Mouse (Mus musculus) right cerebral cortex, postnatal 36 days (tissue): ENCODE measurements at regions not wholly inside any gene's neighbourhood (a gene's known extent, or its start where the extent isn't known, plus 50 kb on each side); places are given as distances from the start of the nearest gene placed in this dataset.

Experiments
- DNase-seq, 2 experiments: peaks; one replicate each; pipeline ENCODE4 v3.0.0; 2022; ENCODE audit warnings: low spot score in 2 of 2, mixed read lengths in 1 of 2

DNA sequence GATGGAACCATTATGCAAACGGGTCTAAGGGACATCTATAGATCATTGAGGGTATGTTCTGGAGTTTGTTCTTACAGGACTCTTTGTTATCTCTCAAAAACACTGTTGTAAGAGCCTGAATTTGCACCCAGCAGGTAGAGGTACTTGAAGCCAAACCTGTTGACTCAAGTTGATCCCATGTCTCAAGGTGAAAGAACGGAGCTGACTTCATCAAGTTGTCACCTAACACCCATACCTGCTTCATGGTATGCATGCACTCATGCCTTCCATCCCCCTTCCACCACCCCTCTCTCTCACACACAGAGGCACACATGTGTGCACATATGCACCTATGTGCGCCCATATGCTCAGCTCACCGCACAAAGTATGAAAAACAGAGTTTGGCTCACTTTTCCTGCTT is 189.0 kb downstream of the Ttll7 start:
- no peak for DNase-seq

DNA sequence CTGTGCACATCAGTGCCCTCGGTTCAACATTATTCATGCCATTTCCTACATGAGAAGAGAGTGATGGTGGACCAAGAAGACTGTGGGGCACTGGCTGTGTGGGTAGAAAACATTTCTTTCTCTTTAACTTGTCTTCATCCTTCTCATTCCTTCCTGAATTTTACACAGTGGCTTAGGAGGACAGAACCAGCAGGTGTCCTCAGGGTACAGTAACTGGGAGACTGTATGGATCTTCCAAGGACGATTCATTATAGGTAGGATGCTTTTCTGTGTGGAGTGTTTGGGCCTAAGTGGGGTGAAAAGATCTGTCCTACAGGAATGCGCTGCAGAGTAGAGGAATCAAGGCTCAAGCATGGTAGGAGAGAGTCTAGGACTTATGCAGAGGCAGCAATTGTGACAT is 190.7 kb downstream of the Ttll7 start:
- DNase-seq: no peak

DNA sequence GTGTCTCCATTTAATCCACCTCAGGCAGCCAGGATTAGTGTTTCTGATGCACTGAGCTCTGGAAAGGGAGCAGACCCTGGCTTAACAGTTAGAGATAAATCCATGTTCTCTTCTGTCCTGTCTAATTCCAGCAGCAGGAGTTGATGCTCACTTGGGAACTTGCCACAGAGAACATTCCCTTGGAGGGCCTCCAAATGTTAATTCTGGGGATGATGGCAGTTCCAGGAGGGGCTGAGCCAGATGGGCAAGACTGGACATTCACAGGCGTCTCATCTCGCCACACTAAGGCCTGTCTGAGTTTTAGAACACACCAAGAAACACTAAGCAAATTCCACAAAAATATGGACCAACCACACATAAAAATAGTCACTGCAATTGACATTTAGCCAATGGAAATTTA is 194.5 kb downstream of the Ttll7 start:
- no peak for DNase-seq

DNA sequence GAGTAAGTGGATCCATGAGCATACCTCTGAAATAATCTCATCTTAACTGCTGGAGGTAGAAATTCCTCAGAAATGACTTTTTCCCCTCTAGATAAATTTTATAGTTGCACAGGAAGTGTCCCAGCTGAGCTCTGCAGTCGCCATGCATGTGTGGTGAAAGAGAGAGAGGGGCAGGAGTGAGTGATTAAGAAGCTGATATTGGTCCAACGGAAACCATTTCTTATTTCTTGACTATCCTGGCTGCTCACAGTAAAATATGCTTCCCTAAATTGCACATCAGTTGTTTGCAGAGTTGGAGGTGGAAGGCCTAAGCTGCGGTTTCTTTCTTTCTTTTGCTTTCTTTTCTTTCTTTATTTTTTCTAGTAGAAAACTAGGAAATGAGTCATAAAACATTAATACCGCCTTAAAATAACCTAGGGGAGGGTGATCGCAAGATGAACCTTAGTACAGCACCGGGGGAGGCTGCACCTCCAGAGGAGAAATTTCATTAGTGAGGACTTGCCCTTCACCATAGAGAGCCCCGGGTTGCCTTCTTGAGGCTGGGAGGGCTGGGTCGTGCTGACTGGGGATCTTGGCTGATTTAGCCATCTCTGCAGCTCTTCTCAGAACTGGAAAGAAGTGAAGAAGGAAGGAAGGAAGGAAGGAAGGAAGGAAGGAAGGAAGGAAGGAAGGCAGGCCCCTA is 202.1 kb downstream of the Ttll7 start:
- DNase-seq: no peak

DNA sequence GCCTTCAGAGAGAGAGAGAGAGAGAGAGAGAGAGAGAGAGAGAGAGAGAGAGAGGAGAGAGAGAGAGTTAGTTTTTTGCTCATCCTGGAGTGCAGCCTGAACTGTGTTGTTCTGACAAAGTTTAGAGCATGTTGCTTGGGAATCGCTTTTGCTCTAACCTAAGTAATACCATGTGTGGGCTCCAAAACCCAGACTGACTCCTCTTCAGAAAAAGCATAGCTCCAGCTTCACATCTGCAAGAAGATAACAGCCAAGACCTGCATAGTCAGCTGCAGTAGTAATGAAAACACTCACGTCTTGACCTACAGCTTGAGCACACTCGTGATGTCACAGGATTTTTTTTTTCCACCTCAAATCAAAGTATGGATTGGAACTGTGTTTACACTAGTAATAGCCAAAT is 205.7 kb downstream of the Ttll7 start:
- no peak for DNase-seq

DNA sequence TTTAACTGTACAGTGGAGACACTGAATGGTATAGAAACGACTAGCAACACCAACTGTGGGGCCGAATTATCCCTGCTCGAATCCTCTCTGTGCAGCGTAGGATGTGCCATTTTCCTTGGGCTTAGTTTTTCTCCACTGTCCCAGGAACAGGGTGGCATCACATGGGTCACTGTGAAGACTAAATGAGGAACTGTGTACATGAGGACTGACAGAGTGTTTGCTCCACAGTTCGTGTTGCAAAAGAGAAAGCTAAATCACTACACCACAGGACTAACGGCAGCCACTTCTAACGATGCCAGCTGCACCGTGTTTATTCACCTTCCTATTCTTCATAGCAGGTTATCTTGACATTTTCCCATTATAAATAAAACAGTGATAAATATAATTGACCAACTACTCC is 208.5 kb downstream of the Ttll7 start:
- no peak for DNase-seq

DNA sequence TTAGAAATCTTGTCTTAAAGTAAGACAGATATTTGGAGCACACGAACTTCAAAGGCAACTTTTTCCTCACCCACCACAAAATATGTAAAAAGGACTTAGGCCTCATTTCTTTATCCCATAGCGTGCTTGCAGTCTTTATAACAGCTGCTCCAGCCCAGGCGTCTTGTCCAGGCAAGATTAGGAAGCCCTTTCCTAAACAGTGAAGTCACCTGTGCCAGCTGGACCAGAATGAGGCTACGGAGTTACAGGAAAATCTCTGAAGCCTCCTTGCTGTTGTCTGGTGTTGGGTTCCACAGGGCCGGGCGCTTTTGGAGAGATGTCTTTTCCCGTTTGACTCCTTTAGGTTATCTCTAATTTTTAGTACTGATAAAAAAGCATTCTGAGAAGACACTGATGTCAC is 210.3 kb downstream of the Ttll7 start:
- no peak for DNase-seq

DNA sequence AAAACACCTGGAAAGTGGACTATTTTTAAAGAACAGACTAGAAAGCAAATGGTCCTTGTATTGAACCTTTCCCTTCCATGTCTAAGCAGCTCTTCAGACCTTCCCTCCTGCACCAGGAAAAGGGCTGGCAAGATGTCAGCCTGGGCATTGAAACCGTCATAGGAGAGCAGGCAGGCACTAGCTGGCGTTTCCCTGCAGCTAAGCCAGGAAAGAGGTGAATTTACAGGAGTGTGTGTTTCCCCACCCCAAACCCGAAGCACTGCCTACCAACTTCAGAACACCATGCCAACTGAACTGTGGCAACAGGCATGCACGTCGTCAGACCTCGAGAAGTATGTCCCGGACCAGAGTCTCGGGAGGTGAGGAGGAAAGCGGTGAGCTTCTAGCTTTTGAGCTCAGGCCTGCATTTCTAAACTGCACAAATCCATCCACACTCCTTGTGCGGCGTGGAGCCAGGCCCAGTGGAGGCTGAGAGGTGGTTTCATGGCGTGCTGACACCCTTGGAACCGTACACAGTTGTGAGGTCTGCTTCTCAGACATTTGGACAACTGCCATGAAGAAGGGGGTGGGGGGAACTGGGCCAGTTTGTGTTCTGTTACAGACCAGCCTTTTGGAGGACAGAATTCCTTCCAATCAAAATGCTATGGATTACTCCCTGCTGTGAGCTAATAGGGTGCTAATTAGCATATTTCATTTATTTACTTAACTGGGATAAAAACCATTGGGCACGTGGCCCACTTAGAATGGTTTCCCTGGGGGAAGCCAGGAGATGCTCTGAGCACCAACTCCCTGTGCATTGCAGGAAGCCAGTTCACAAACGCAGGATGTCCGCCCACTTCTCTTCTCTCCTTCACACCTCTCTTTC is 211.6 kb downstream of the Ttll7 start:
- DNase-seq: peak; percentile 11 to 36

DNA sequence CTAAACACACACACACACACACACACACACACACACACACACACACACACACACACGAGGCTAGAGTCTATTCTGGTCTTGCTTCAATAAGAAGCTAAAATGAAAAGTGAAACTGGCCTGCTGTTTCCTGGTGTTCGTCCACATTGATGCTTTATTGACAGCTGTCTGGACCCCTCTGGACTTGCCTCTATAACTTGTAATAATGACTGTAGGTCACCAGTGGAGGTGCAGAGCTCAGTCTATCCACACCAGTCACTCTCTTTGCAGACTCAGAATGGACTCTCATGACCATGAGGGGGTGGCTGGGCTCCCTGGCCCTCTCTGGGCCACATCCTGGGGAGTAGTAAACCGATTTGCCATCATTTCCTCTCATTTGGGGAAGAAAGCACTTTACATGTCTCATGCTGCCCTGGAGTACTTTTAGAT is 212.3 kb downstream of the Ttll7 start:
- DNase-seq: no peak

DNA sequence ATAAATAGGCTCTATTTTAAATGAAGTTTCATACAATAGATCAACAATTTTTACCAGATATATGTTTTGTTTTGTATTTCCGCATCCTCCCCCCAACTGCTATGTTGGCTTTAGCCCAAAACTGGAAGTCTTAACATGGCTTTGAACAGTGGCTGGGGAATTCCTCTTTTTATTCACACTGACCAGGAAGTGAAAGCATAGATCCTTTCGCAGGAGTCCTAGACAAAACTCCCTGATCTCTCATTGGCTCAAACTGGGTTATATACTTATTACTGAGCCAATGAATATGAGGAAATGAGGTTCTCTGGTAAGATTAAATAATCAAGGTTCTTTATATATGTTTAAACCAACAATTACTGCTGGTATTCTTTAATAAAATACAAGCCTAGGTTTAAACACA is 218.8 kb downstream of the Ttll7 start:
- DNase-seq: no peak

DNA sequence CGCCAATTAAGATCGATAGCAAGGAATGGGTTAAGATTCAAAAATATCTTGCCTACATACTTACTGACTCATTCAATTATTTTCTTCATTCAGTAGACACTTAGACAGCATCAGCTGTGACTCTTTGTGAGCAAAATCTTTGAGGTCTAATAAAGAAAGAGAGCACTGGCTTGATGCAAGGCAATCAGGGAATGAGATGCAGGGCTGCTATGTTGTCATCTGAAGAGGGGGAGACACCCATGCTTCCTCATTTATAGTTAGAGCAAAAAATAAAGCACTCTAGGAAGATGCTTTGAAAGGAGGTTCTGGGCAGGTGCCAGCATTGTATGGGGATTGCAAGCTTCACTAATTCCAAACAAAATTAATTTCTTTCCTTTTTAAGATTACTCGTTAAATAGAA is 228.0 kb downstream of the Ttll7 start:
- no peak for DNase-seq

DNA sequence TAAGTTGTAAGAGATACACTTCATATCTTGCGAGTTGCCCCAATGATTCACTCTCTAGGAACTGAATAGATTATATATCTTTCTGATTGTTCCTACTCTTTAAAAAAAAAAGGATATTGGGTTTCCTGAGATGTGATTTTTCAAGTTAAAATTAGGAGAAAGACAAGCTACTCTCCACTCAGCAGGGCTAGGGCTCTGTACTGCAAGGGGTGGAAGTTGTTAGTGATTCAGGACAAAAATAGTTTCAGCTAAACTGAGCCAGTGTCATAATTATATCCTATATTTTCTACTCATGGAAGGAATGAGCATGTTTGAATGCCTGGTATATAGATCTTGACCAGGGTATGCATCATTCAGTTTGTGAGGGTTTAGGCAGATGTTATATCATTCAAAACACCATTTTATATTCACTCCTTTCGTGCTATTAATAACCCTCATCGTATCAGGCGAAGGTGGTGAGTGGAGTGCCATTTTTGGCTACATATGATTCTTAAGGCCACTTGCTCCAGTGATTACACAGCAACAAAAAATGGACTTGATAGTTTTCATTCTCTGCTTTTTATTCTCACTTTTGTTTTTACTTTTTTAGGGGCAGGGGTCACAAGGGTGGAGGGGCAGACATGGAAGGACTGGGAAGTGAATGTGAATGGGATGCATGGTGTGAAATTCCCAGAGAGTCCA is 228.7 kb downstream of the Ttll7 start:
- no peak for DNase-seq

DNA sequence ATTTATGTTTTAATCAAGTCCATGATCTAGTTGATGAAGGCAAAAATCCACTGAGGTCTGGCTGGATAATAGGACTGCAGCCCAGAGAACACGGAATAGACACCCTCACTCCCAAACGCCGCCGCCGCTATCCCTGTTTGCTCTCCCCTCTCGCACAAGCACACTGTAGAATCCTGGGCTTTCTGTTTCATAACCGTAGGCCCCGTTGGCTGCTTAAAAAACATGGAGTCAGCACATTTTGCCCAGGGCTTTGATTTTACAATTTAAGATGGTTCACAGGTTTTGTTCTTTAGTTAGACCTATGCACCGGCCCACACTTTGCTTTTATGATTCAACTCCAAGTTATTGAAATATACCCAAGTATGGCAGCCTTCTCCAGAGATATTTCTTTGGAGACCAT is 229.6 kb downstream of the Ttll7 start:
- no peak for DNase-seq

DNA sequence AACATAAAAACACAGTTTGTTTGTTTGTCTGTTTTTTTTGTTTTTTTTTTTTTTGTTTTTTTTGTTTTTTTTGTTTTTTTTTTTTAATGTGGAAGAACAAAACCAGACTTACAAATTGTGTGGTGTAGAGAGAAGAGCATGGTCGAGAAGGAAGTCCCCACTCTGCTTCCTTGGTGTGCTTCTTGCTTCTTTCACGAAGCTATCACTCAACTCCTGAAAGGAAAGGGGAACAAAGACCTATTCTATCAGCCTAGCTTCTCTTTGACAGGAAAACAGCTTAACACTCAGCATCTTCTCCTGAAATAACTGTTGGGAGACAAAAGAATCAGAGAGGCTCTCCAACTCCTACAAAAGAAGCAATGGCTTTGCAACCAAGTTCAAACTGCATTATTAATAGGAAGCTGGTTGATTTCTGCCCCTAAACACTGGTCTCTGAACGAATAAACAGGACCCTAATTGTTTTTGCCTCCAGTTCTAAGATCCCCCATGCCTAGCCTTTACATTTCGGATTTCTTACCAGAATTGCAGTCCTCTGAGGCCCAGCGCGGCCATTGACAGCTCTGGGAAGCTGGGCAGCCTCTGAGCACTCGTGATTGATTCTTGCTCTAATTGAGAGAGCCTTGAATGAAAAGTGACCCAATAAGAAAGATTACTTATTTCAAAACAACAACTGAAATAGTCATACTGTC is 230.2 kb downstream of the Ttll7 start:
- no peak for DNase-seq

DNA sequence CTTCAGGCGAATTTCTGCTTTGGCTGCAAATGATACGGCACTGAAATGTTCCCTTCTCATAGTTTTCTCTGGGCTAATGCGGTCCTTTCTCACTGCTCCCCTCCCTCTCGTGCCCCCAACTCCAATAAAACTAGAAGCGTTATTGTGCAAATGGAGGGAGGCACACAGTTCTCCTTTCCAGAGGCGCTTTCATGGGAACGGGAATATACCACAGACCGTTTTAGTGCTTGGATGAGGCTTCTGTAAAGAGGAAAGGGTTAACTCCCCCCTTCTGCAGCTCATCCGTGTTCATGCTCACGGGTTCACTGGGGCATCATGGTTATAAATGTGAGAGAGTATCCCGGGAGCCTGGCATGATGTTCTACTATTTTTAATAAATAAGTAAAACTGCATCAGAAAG is 231.2 kb downstream of the Ttll7 start:
- DNase-seq: no peak

DNA sequence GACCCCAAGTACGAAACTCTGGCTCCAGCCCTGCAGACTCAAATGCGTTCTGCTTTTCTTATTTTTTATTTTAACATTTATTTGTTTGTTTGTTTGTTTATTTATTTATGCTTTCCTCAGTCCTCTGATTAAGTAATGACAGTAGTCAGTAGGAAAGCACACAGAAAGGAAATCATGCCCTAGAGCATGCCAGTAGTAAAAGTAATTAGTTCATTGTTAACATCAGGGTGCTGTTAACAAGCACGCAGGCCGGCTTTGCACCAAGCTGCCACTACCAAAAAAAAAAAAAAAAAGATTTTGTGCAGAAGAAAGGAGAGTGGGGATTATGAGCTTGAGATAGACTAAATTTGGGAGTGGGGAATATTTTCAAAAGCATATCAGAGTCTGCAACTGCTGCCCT is 231.7 kb downstream of the Ttll7 start:
- DNase-seq: no peak

DNA sequence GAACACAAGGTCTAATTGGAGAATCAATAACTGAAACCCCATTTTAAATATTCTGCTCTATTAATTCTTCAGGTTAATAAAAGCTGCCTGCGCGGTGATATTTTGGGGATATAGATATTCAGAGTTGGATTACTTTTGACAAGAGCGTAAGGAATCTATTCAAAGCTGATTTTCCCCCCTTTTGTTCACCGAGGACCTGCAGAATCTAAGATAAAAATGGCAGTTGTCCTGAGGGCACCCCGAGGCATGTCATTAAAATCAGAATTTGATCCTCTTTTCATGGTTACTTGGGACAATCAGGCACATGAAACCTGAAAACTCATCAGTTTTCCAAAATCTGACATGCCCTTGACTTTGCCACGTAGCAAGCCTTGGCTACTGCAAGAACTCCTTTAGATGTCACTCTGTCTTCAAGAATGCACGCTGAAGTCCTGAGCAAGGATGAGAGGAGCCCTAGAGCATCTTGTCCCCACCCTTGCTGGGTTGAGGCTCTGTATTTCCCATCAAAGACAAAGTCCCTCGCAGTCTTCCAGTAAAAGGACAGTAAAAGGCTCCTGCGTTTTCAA is 232.5 kb downstream of the Ttll7 start:
- no peak for DNase-seq

DNA sequence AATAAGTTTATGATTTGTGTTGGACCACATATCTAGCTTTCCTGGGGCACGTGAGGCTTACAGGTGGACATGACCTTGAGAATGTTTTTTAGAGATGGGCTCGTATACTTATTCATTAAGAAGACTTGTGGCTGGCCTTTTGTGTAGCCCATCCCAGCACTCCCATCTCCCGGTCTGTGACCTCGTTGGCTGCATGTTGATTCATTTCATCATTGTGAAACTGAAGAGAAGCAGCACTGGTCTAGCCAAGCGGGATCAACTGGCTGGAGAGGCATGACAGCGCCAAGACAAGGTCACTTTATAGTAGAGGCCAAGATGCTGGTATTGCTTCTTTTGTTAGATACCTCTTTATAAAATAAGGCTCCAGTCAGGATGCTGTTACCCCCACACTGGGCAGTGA is 236.0 kb downstream of the Ttll7 start:
- no peak for DNase-seq

DNA sequence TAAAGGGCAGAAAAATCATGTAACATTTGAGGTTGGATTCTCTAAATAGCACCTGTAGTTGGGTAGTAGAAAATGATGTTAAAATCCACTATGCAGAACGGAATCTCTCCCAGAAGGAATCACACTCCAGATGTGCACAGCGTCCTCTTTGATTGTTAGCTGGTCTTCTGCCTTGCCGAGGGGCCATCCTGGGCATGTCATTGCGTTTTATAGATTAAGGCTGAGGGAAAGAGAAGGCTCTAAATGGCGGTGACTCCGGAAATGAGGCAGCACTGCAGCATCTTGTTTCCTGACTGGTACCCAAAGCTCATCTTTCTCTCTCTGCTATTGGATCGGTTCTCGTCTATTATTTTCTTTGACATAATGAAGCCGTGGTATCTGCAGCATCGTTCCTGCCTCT is 237.5 kb downstream of the Ttll7 start:
- DNase-seq: no peak

DNA sequence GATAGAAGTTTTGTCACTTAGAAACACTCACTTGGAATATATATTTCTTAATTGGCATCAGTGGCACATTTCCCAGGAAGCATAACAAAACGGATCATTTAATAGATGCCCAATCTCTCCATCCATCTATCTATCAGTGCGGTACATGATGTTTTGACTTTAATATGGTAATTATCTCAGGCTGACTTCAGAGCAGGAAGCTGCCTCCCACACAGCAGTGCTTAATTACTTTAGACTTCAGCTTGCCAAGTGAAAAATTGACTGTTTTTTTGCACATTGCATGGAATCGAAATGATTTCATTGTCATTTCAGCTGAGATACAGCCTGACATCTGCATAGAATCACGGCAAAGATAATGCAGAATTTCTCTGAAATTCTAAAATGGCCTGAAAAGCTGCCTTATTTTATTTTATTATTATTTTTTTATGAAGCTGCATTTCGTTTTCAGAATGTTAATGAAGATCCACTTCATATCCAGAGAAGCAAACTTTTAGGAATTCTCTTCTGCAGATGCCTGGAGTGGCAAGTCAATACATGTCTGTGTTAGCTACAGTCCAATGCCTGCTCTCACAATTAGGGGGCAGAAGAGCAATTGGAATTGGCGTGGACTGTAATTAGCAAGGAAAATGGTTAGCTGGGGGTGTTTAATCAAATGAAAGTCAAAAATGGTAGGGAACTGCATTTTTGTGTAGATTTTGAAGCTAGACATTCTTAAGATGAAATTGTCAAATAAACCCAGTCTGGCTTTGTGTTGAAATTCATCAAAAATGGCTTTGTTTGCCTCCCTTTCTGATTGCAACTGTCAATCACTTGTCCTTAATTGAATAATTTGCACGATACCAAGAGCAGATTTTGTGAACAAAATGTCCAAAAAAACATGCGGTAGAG is 240.3 kb downstream of the Ttll7 start:
- DNase-seq: no peak

DNA sequence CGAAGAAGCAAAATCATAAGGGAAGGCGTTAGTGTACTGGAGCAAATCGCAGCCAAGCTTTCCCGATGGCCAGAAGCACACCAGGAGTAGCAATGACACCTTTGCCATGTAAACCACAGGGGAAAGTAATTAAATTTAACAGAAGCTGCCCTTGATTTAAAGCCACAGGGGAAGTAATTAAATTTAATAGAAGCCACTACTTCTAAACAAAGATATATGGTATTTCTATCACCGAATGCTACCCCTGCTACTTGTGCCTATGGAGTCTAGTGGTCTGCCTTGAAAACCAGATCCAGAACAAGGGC is 240.9 kb downstream of the Ttll7 start:
- DNase-seq: no peak
